Mouse (Mus musculus) CH12.LX (cell line): ENCODE measurements around the gene Ccdc40.

Experiments used
- BHLHE40 ChIP-seq: IDR thresholded peaks from 2 replicates; pipeline ENCODE4 v1.6.1; 2011; ENCODE audit warnings: mild to moderate bottlenecking, low read depth, low read length, improper control_type of control experiment
- CHD2 ChIP-seq: IDR thresholded peaks from 2 replicates; pipeline ENCODE4 v1.6.1; 2011; ENCODE audit warnings: low read length, improper control_type of control experiment
- CTCF ChIP-seq, 2 experiments: IDR thresholded peaks in 1 of 2; conservative IDR thresholded peaks in 1 of 2; 2 replicates each; pipeline ENCODE4 v1.5.1; 2011 to 2012; ENCODE audit warnings: low read depth in 2 of 2, low read length in 2 of 2, improper control_type of control experiment in 1 of 2, inconsistent platforms in 1 of 2, mild to moderate bottlenecking in 1 of 2, moderate library complexity in 1 of 2
- E2F4 ChIP-seq: IDR thresholded peaks from 2 replicates; pipeline ENCODE4 v1.6.1; 2011; ENCODE audit warnings: low read depth, low read length, improper control_type of control experiment; ENCODE audit not compliant: insufficient replicate concordance
- HCFC1 ChIP-seq: IDR thresholded peaks from 2 replicates; pipeline ENCODE4 v1.6.1; 2012; ENCODE audit warnings: low read depth, mild to moderate bottlenecking, inconsistent platforms, low read length, improper control_type of control experiment
- POLR2A ChIP-seq: IDR thresholded peaks from 2 replicates; pipeline ENCODE4 v1.6.1; 2011; ENCODE audit warnings: low read depth, mild to moderate bottlenecking, improper control_type of control experiment, low read length
- TCF12 ChIP-seq: IDR thresholded peaks from 2 replicates; pipeline ENCODE4 v1.6.1; 2014; ENCODE audit warnings: low read depth, mild to moderate bottlenecking, inconsistent platforms, low read length, improper control_type of control experiment
- USF2 ChIP-seq: conservative IDR thresholded peaks from 2 replicates; pipeline ENCODE4 v1.6.1; 2011; ENCODE audit warnings: low read depth, low read length, improper control_type of control experiment
- ZMIZ1 ChIP-seq: IDR thresholded peaks from 2 replicates; pipeline ENCODE4 v1.6.1; 2012; ENCODE audit warnings: low read depth, mild to moderate bottlenecking, inconsistent platforms, low read length, improper control_type of control experiment

DNA sequence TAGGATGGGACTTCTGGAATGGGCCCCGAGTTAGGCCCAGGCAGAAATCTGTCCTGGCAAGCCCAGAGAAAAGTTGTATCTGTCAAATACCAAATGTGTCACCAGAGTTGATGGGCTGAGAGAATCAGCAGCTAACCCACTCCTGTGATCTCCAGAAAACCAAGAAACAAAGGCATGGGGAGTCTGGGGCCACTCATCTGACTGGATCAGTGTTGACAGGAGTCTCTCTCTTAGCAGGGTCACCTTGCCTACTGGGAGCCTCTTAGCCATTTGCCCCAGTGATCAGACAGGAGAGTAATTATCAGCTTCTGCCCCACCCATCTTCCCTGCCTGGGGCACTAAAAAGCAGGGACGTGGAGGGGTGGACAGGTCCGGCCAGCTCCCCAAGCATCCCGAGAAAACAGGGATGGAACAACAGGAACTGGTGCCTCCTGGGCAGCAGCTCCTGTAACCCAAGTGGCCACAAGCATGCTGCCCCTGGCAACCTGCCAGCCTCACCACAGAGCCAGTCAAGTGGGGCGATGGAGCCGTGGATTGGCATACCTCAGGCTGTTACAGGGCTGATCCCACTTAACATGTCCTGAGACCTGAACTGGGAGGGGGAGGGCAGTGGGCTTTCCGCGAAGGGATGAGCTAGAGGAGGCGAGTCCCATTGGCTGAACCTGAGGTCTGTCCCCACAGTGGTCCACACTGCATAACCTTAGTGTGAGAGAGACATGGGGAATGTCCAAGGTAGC lies 57.6 kb downstream of the Ccdc40 start:
- no peak; the same call in 1 of the 2 replicates for TF ChIP-seq POLR2A
- no peak for TF ChIP-seq CTCF (conservative IDR thresholded peaks at IDR 0.05 in 1 of 2, IDR thresholded peaks at IDR 0.05 in 1 of 2; ENCODE audit: low read depth in 2 of 2, low read length in 2 of 2)
- TF ChIP-seq CHD2 = no peak
- no peak for TF ChIP-seq TCF12
- TF ChIP-seq E2F4 = no peak
- TF ChIP-seq BHLHE40 = no peak
- no peak for TF ChIP-seq HCFC1
- TF ChIP-seq ZMIZ1 = no peak
- TF ChIP-seq USF2 = no peak
